Mouse (Mus musculus) right cerebral cortex, postnatal 14 days (tissue): ENCODE data around the gene 2900011O08Rik.

Source experiments
- DNase-seq: peaks from one replicate; pipeline ENCODE4 v3.0.0; 2022

Gene 2900011O08Rik

DNA sequence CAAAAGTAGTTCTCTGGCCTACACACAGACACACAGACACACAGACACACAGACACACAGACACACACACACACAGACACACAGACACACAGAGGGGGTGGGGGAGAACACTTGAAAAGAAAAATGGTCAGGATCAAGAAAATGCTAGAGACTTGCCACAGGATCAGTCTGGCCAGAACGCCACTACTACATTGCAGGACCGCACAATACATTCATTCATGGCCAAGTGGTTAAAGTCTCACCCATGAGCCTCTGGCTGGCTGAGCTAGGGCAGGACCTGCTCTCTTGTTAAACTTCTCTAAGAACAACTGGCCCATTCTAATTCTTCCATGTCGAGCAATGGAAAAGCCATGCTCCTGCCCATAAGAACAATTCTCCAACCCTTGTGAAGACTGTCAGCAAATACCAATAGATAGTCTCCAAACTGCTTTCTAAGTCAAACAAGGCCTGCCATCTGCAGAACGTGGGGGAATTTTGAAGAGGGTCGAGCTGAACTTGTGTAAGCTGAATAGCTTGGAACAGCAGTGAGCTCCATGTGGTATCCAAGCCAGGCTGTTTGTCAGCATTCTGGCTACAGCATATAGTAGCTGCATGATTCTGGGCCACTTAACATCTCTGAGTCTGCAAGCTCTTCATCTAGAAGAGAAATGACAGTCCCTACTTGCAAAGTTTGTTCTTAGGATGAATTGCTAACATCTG, 84.2 kb downstream of the 2900011O08Rik start:
- no peak for DNase-seq

- DNase-seq: no peak
These were observed 96.5 kb downstream of the 2900011O08Rik start for GRCm38 (mm10) chr16:14082925-14083324.

DNA sequence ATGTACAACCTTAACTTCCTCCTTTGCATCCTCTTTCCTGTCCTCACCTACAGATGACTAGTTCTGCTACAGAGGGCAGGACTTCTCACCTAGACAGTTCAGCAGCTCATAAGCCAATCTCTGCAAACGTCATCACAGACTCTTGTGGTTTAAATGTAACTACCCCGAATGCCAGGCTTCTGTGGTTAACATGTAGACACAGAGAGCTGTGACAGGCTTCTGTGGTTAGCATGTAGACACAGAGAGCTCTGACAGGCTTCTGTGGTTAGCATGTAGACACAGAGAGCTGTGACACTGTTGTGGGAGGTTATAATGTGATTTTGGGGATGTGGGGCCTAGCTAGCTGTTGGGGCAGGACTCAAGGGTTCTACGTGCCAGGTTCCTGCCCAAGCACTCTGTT, 101.8 kb downstream of the 2900011O08Rik start:
- DNase-seq: no peak

DNA sequence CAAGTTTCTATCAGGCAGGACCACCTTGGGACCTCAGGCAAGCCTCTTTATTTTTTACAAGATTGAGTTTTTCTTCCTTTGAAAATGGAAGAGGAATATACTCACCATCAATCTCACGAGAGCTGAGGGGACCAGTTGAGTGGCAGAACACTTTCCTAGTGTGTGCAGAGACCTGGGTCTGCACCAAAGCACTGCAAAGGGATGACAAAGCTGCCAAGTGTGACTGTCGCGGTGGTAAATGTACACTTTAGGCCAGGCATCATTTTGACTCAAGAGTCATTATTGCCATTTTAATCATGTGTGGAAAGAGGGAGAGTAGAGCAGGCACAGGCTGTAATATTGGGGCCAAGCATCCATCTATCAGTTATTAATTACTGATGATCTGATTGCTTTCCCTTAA, 102.9 kb downstream of the 2900011O08Rik start:
- DNase-seq: no peak

GRCm38 (mm10) chr16:14091771-14092170, 105.4 kb downstream of the 2900011O08Rik start:
- no peak for DNase-seq

- DNase-seq: no peak
These were observed 119.5 kb downstream of the 2900011O08Rik start for GRCm38 (mm10) chr16:14105891-14106290.

- DNase-seq: no peak
These were observed 123.3 kb downstream of the 2900011O08Rik start for GRCm38 (mm10) chr16:14109651-14110230.

DNA sequence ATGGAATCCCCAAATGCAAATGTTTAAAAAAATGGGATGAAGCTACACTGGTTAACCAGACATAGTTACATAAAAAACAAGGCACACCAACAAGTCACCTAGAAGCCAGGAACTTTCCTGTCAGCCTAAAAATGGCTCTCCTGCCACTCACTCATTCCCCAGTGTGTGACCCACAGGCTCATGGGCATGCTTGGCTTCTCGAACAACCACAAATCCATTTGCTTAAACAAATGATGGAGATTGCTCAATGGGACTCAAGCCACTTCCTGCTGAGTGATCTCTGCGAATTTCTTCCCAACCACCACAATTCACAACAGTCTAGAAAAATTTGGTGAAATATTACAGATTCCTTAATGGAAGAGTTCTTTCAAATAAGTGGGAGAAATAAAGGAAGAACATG, 124.5 kb downstream of the 2900011O08Rik start:
- no peak for DNase-seq

- DNase-seq: no peak
These were observed 125.7 kb downstream of the 2900011O08Rik start for GRCm38 (mm10) chr16:14112133-14112532.

DNA sequence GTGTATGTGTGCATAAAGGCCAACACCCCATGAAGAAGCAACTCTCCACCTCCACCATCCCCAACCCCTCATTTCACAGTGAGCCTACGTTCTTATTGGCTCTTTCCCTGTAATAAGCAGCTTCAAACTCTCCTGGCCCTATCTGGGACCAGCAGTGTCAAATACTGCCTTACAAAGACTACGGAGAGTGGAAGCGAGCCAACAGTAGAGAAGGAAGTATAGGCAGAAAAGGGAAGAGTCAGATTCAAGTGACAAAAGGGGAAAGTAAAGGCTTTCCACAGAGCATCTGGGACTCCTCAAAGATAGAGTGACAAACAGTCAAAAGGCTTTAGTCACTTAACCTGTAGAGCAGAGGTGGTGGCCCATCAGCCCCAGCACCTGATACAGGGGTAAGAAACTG, 126.3 kb downstream of the 2900011O08Rik start:
- no peak for DNase-seq

DNA sequence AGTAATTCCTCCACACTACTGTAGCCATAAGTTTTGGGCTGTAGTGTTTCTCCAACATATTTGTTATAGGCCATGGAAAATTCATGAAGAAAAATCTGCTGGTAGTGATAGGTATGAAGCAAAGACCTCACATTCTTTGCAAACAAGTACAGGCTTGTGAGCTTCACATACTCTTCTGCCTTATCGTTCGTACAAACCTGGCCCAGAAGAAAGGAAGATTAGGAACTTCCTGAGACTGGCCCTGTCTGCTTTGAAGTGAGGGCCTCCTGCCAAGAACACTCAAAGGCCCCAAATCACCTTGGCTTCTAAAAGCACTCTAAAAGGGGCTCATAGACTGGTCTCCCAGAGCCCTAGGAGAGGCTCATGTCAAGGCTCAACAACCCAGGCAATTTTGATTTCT, 130.9 kb downstream of the 2900011O08Rik start:
- DNase-seq: no peak

- no peak for DNase-seq
These were observed 134.5 kb downstream of the 2900011O08Rik start for GRCm38 (mm10) chr16:14120941-14121340.

GRCm38 (mm10) chr16:14121563-14121962, 135.2 kb downstream of the 2900011O08Rik start:
- no peak for DNase-seq

GRCm38 (mm10) chr16:14122586-14122985, 136.2 kb downstream of the 2900011O08Rik start:
- no peak for DNase-seq

- no peak for DNase-seq
These were observed 137.5 kb downstream of the 2900011O08Rik start for GRCm38 (mm10) chr16:14123901-14124300.

GRCm38 (mm10) chr16:14124709-14125108, 138.3 kb downstream of the 2900011O08Rik start:
- DNase-seq: no peak

- DNase-seq: no peak
These were observed 138.8 kb downstream of the 2900011O08Rik start for GRCm38 (mm10) chr16:14125253-14125652.

GRCm38 (mm10) chr16:14128977-14129376, 142.6 kb downstream of the 2900011O08Rik start:
- DNase-seq: no peak

DNA sequence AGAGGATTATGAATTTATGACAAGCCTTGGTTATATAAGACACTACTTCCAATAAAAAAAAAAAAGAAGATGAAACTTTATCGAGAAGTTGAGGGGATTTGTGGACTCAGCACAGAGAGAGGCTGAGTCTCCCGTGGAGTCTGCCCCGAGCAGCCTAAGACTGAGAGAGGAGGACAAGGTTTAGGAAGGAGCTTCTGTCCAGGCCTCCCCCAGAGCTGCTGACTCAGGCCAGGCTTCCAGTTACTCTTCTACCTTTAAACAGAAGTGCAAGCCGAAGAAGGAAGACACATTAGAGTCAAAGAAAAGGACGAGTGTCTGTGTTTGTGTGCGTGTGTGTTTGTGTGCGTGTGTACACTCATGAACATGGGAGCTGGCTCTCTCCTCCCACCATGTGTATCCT, 144.4 kb downstream of the 2900011O08Rik start:
- no peak for DNase-seq

DNA sequence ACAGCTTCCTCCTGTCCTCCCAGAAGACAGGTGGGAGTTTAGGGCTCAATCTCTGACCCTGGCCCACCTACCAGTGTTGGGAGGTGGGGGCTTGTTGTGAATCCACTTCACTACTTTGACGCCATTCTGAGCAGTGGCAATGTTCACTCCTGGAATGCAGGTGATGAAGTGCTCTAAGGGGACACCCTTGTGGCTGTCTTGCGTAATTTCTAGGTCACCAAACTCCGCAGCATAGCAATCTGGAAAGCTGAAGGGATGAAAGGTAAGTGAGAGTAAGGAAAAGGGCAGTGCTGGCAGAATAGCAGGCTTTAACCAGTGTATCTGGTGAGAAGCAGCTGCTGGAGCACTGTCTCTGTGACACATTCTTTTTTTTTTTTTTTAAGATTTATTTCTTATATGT, 145.0 kb downstream of the 2900011O08Rik start:
- no peak for DNase-seq

DNA sequence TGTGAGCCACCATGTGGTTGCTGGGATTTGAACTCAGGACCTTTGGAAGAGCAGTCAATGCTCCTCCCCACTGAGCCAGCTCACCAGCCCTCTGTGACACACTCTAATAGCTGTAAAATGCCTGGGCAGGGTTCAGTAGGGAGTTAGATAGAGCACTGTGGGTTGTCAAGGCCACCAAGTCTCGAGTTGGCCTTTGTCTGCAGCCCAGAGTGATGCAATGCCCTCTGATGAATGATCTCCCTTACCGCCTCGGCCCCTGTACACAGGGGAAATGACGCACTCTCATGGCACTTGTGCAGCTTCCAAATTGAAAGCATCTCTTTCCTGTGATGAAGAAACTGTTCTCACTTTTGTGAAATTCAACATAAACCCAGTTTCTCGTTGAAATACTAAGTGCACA, 145.4 kb downstream of the 2900011O08Rik start:
- no peak for DNase-seq

DNA sequence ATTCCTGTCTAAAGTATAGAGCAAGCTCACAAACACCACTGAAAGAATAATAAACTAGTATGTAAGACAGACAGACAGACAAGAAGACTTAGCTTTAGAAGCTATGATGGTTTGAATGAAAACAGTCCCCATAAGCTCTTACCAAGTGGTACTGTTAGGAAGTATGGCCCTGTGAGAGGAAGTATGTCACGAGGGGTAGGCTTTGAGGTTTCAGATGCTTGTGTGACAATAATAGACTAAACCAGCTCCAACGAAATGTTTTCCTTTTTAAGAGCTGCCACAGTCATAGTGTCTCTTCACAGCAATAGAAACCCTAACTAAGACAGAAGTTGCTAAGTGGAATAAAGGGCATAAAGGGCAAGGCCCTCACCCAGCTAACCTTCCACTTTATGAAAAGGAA, 148.6 kb downstream of the 2900011O08Rik start:
- DNase-seq: no peak

DNA sequence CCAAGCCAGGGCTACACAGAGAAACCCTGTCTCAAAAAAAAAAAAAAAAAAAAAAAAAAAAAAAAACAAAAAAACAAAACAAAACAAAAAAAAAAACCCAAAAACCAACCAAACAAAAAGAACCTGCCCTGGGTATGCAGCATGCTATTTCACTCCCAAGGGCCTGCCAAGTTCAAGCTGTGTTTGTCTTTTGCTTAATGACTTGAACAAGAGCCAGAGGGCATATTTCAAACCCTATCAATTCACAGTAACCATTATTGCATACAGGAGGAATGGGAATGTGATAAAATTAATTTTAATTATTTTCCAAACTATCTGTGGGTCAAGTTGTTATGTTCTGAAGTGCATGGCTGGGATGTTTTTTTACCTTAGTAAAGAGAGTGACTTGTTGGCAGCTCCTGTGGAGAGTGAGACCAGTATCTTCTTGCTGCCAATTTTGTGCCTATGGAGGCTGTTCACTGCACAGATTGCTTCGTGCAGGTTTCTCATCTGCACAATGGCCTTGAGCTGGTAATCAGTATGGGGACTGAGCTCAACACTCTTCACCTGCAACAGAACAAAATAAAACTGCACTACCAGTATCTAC, 151.7 kb downstream of the 2900011O08Rik start:
- DNase-seq: no peak

- no peak for DNase-seq
These were observed 152.7 kb downstream of the 2900011O08Rik start for GRCm38 (mm10) chr16:14139106-14139505.
